Mouse (Mus musculus) MN1 (cell line): ENCODE data around the gene Tatdn2.

Experiments
- DNase-seq: peaks from one replicate; pipeline ENCODE4 v3.0.0-alpha.2; 2016; ENCODE audit warnings: low spot score

Tatdn2 gene

GRCm38 (mm10) chr6:113696582-113697221, at the start of gene Tatdn2:
Tatdn2 (plus strand) TSS chr6:113697050.
- DNase-seq, result peak; percentile 97

GRCm38 (mm10) chr6:113649346-113650196, 47.3 kb upstream of the Tatdn2 start:
- peak; percentile 9 for DNase-seq

GRCm38 (mm10) chr6:113650197-113650640, 46.6 kb upstream of the Tatdn2 start:
- no peak for DNase-seq

GRCm38 (mm10) chr6:113651626-113652025, 45.2 kb upstream of the Tatdn2 start:
- no peak for DNase-seq

GRCm38 (mm10) chr6:113653551-113653950, 43.3 kb upstream of the Tatdn2 start:
- no peak for DNase-seq

GRCm38 (mm10) chr6:113654102-113654501, 42.7 kb upstream of the Tatdn2 start:
- no peak for DNase-seq

GRCm38 (mm10) chr6:113654753-113655397, 42.0 kb upstream of the Tatdn2 start:
- no peak for DNase-seq

DNA sequence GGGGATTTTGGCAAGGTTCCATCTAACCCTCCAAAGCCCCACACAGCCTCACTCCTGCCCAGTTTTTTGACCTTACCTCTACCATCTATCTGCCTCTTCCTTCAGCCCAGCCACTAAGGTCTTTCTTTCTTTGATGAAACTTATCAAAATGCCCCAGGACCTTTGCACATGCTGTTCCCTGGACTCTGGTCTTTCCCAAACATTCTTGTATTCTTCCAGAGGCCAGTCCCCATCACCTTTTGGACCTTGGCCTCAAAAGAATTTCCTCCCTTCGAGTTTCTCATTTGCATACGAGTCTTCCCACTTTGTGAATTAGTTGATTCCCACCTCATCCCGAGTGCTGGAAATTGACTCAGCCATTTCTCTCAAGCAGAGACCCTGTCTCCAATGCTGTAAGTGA, 41.4 kb upstream of the Tatdn2 start:
- DNase-seq, result no peak

- no peak for DNase-seq
Observed at GRCm38 (mm10) chr6:113656847-113657246, 40.0 kb upstream of the Tatdn2 start.

- no peak for DNase-seq
Observed at GRCm38 (mm10) chr6:113658226-113658625, 38.6 kb upstream of the Tatdn2 start.

- DNase-seq, result no peak
Observed at GRCm38 (mm10) chr6:113659648-113660491, 37.0 kb upstream of the Tatdn2 start.

- DNase-seq, result no peak
Observed at GRCm38 (mm10) chr6:113660492-113661352, 36.1 kb upstream of the Tatdn2 start.

DNA sequence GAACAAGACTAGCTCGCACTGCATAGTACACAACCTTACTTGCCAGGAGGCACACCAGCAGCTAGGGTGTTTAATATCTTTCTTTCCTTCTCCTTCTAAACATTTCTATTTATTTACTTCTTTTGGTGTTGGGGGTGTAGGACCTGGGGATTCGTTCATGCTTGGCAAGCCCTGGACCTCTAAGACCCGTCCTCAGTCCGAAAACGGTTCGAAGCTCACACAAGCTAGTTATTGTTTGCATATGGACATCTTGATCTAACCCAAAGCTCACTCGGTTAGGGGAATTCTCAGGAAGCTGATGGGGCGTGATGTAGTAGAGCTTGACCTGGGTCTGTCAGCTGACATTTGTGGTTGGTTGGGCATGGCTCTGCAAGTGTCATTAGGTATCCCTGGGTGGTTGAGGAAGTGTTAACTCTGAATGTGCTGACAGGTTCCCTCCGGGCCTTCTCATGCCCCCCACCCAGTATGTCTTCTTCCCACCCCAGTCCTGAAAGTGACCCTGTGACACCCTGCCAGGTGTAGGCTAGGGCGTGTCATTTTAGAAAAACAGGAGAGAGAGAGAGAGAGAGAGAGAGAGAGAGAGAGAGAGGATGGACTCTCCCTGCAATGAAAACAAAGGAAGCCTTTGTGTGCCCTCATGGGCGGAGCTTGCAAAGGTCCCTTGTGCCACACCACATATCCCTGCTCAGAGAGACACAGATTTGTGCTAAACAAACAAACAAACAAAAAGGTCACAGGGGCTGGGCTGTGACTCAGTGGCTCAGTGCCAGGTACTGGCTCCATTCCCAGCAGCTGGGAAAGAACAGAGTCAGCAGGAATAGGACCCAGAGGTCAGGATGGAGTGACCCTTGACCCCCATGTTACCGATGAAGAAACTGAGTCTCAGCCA, 35.3 kb upstream of the Tatdn2 start:
- peak; percentile 31 for DNase-seq

GRCm38 (mm10) chr6:113662964-113663700, 33.7 kb upstream of the Tatdn2 start:
- DNase-seq, result no peak

DNA sequence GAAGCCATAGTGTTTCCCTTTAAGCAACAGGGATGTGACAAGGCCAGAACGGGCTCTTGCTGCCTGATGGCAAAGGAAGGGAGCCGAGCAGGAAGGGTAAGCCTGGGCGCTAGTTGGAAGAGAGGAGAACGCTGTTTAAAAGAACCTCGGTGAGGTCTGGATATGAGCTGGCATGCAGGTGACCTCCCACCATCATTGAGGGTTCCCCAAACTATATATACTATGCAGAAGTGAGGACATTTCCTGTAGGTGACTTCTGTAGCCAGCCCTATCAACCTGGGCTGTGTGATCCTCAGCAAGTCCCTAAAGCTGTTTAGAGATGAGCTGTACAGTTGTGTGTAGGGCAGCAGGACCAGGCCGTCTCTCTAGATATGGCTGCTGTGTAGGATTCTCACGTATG, 32.5 kb upstream of the Tatdn2 start:
- no peak for DNase-seq

GRCm38 (mm10) chr6:113667611-113668122, 29.2 kb upstream of the Tatdn2 start:
- no peak for DNase-seq

DNA sequence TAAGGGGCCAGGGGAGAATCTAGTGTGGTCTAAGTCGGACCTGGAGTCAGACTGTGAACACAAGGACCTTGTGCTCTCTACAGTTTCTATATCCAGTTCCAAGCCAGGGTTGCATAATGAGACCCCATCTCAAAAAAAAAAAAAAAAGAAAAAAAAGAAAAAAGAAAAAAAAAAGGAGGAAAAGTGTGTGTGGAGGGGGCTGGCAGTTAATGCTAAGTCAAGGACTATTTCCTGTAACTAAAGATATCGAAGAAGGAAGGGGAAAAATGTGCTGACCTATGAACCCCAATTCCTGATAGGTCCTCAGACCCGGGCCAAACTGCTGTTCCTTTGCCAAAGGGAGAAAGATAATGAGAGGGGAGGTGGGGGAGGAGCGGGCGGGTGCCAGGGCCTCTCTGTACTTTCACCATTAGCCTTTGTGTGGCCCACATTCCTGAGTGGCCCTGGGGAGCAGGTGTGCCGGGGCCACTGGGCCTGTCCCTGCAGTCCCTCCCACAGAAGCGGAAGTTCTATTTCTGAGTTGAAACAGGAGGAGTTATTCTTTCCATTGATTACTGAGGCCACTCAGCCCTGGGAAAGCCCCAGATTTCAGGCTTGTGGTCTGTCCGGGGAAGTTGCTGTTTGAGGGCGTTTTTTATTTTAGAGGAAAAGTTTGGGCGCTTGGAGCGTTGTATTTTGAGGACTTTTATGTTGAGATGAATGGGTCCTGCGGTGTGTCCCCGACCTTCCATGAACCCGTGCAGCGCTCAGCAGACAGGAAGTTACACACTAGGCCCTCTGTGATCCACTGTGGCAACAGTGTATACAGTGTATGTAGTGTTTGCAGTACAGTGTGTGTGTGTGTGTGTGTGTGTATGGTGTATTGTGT, 28.3 kb upstream of the Tatdn2 start:
- no peak for DNase-seq

DNA sequence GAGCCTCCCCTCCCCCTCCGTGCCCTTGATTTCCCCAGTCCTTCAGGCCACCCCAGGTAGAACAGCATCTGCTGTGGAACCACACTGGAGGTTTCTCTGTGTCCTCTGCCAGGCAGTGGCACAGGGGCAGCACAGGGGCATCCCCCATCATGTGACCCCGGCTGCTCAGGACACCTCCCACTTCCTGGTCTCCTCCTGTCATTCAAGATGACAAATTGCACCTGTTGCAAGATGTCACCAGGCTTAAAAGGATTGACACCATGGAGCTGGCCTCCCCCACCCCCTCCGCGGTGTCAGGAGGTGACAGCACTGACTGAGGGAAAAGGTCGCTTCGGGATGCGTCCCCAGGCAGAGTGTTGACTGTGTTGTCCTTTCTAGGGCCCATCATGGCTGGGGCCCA, 27.0 kb upstream of the Tatdn2 start:
- no peak for DNase-seq
